Mouse (Mus musculus) midbrain, embryonic 10.5 days (tissue): ENCODE data around the gene BC048679. TPM values are rescaled to one million over a fixed set of nuclear protein-coding genes. Genes with fewer than 3 reads are reported as not detected.
"Not testable (repeated sequence)": the region's sequence is repeated elsewhere in the genome, so short reads cannot be mapped to it uniquely, and the experiment has no call there.

Source experiments
- DNase-seq: peaks from one replicate; pipeline ENCODE4 v3.0.0-alpha.2; 2017; ENCODE audit warnings: low spot score
- H3K27ac ChIP-seq: fragments of 300-500 bp; sonication (generic); replicated peaks from 2 replicates; pipeline ENCODE4 v1.5.1; 2016; ENCODE audit warnings: mild to moderate bottlenecking
- H3K27me3 ChIP-seq: fragments of 300-500 bp; sonication (generic); 2 replicates; pipeline ENCODE4 v1.6.1; 2016; ENCODE audit warnings: low read depth, mild to moderate bottlenecking; ENCODE audit not compliant: poor library complexity, severe bottlenecking
- H3K36me3 ChIP-seq: fragments of 300-500 bp; sonication (generic); 2 replicates; pipeline ENCODE4 v1.6.1; 2016; ENCODE audit warnings: mild to moderate bottlenecking, moderate library complexity
- H3K4me1 ChIP-seq: fragments of 300-500 bp; sonication (generic); 2 replicates; pipeline ENCODE4 v1.6.1; 2016
- H3K4me3 ChIP-seq: fragments of 300-500 bp; sonication (generic); 2 replicates; pipeline ENCODE4 v1.5.1; 2016; ENCODE audit warnings: mild to moderate bottlenecking, moderate library complexity
- H3K9me3 ChIP-seq: fragments of 300-500 bp; sonication (generic); replicated peaks from 2 replicates; pipeline ENCODE4 v1.6.1; 2016; ENCODE audit warnings: mild to moderate bottlenecking
- WGBS: fragments of 180-500 bp; shearing (Covaris S2); methylation state at CpG from one replicate; pipeline ENCODE4 v1.1.7; 2016; 5-methylcytosine and 5-hydroxymethylcytosine counted together
- polyA plus RNA-seq: library from polyadenylated mRNA; unstranded; fragments of >200 nt; fragmentation: Nextera tagmentation; extraction: Ambion mirVana; gene quantifications from 2 replicates; pipeline ENCODE4 v1.2.1, GENCODE M21; 2016

BC048679 gene
- polyA plus RNA-seq, 1 experiment from 2014 or later: not detected

- H3K4me1 ChIP-seq: peaks cover 8% of the 10 kb centered on the region
- H3K27ac ChIP-seq: no peak overlapping the region
- H3K4me3 ChIP-seq: no peak overlapping the region
- no peaks in the 10 kb centered on the region for H3K9me3 ChIP-seq
- 61% methylated on average over 13 of the region's 13 CpGs for WGBS
- H3K27me3 ChIP-seq: no peaks in the 10 kb centered on the region; the same call in 1 of the 2 replicates
- no peak for DNase-seq
- no peaks in the 10 kb centered on the region for H3K36me3 ChIP-seq
These were observed 17.0 kb upstream of the BC048679 start for GRCm38 (mm10) chr7:81514906-81515590.

- 87% methylated on average over 2 of the region's 2 CpGs for WGBS
- H3K27ac ChIP-seq: no peak overlapping the region
These were observed 3.0 kb upstream of the BC048679 start for GRCm38 (mm10) chr7:81501050-81501449.

GRCm38 (mm10) chr7:81497171-81497570, 910 bp downstream of the BC048679 start:
- Histone ChIP-seq H3K36me3 (no peaks in the 10 kb centered on the region), H3K4me1 (peaks cover 39% of the 10 kb centered on the region), H3K27me3 (peaks cover 47% of the 10 kb centered on the region), H3K27ac (peak overlapping the region; percentile 67), H3K9me3 (no peaks in the 10 kb centered on the region), H3K4me3 (peak overlapping the region; percentile 5)
- 15% methylated on average over 6 of the region's 6 CpGs for WGBS
- peak; percentile 59 for DNase-seq

More at GRCm38 (mm10) chr7:81501050-81501449, 3.0 kb upstream of the BC048679 start:
- H3K27me3 ChIP-seq: peaks cover 10% of the 10 kb centered on the region; the same call in 1 of the 2 replicates
- no peaks in the 10 kb centered on the region for H3K9me3 ChIP-seq
- no peaks in the 10 kb centered on the region for H3K36me3 ChIP-seq
- no peak overlapping the region for H3K4me3 ChIP-seq
- peaks cover 19% of the 10 kb centered on the region for H3K4me1 ChIP-seq
- no peak for DNase-seq

GRCm38 (mm10) chr7:81493331-81494021, 4.6 kb downstream of the BC048679 start, which contains the start of gene Ap3b2:
Gene Ap3b2 (minus strand): TSS chr7:81493925.
- peak; percentile 82 for DNase-seq
- Histone ChIP-seq H3K4me1 (peaks cover 57% of the 10 kb centered on the region), H3K27ac (peak within 1 kb of the TSS; percentile 87), H3K4me3 (peak within 1 kb of the TSS; percentile 75), H3K36me3 (no peaks in the 10 kb centered on the region), H3K27me3 (peaks cover 55% of the 10 kb centered on the region), H3K9me3 (no peaks in the 10 kb centered on the region)
- WGBS: under 1% methylated on average over 57 of the region's 57 CpGs

DNA sequence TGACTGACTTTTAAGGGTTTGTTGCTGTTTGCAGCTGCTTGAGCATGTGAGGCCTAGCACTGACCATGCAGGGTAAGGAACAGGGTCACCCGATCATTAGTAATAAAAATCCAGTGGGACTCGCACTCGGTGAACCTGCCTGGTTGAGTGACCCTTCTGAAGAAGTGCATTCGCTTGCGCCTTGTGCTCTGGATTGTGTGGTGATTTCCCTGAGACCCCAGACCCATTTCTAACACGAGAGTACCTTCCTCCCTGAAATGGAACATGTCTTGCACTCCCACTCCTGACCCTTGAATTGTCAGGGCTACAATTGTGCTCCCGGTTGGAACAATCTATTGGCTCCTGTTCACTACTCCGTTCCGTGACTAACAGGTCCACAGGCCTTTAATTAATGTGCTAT, 5.5 kb downstream of the BC048679 start:
- peaks cover 58% of the 10 kb centered on the region for H3K4me1 ChIP-seq
- H3K4me3 ChIP-seq: peak overlapping the region; percentile 75
- H3K27me3 ChIP-seq: peaks cover 55% of the 10 kb centered on the region
- H3K36me3 ChIP-seq: no peaks in the 10 kb centered on the region
- no peaks in the 10 kb centered on the region for H3K9me3 ChIP-seq
- 43% methylated on average over 9 of the region's 9 CpGs for WGBS
- peak overlapping the region; percentile 87 for H3K27ac ChIP-seq
- no peak for DNase-seq

- Histone ChIP-seq H3K4me3 (peak overlapping the region; percentile 9; the same call in 1 of the 2 replicates), H3K27me3 (peaks cover 35% of the 10 kb centered on the region), H3K9me3 (no peaks in the 10 kb centered on the region), H3K36me3 (peaks cover 3% of the 10 kb centered on the region), H3K4me1 (peaks cover 45% of the 10 kb centered on the region), H3K27ac (peak overlapping the region; percentile 52; the same call in 1 of the 2 replicates)
- peak; percentile 31 for DNase-seq
- 12% methylated on average over 9 of the region's 9 CpGs for WGBS
These were observed 8.4 kb downstream of the BC048679 start for GRCm38 (mm10) chr7:81489649-81490048.

DNA sequence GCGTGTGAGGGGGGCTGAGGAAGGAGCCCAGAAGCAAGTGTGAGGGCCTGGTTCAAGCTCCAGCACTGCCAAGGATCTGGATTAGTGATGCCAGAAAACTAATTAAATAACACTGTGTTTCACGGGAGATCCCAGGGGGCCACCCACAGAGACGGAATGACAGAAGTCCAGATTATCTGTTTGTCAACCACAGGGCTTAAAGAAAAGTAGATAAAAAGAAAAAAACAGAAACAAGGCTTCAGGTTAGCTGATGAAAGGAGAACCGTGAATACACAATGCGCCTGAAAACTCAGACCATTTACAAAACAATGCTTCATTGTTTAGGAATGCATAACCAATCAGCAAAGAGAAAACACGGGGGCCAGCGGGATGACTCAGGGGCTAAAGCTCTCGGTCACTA, 17.3 kb downstream of the BC048679 start:
- H3K27ac ChIP-seq: 0 out of 2 replicates have a peak overlapping the region, but pooled peaks have one; percentile 42
- peaks cover 17% of the 10 kb centered on the region for H3K36me3 ChIP-seq
- no peaks in the 10 kb centered on the region for H3K9me3 ChIP-seq
- peaks cover 26% of the 10 kb centered on the region for H3K4me1 ChIP-seq
- under 1% methylated on average over 8 of the region's 8 CpGs for WGBS
- H3K27me3 ChIP-seq: peaks cover 48% of the 10 kb centered on the region
- peak overlapping the region; percentile 11; the same call in 1 of the 2 replicates for H3K4me3 ChIP-seq
- DNase-seq: peak; percentile 25

DNA sequence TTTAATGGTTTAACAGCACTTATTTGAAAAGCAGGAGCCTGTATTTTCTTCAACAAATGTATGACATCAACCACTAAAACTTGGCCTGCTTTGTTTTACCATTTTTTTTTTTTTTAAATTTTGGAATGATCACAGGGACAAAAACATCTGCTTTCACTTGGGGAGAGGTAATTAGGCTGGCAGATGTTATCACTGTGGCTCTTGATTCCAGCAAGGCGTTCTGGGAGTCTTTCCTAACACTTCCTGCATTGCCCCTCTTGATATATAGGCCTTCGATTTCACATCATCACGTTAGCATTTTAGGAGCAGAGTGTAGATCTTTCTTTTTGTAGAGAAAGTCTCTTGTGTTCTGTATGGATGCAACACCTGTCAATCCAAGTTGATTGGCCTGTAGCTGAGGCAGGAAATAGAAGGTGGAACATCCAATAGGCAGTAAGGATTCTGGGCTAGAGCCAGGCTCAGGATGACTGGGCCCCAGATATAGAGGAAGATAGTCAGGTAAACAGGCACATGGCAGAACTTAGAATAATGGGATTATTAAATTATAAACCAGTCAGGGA, 18.5 kb downstream of the BC048679 start:
- 73% methylated on average over 3 of the region's 3 CpGs for WGBS
- Histone ChIP-seq H3K27me3 (peaks cover 59% of the 10 kb centered on the region), H3K4me1 (peaks cover 26% of the 10 kb centered on the region), H3K9me3 (no peaks in the 10 kb centered on the region), H3K27ac (no peak overlapping the region), H3K36me3 (peaks cover 13% of the 10 kb centered on the region), H3K4me3 (no peak overlapping the region)
- DNase-seq: no peak

DNA sequence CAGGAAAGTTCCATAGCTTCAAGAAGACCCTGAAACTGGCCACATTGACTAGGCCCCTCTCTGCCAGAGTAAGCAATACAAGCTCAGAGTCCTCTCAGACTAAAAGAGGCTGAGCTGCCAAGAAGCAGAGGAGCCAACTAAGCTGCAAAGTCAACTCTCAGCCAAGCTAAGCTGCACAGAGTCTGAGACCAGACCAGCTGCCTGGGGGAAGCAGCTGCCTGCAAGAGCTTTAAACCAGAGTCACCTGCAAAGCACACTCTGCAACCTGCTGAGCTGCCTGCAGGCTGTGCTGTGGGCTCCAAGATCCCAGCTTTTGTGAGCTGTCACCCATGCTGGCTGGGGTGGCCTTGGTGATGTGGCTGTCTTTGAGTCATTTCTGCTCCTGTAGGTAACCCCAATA, 19.8 kb downstream of the BC048679 start:
- not testable (repeated sequence) for DNase-seq, H3K4me3 ChIP-seq, H3K27ac ChIP-seq, H3K9me3 ChIP-seq, H3K36me3 ChIP-seq
- Histone ChIP-seq H3K4me1 (peaks cover 26% of the 10 kb centered on the region), H3K27me3 (peaks cover 61% of the 10 kb centered on the region)

GRCm38 (mm10) chr7:81476833-81477232, 21.2 kb downstream of the BC048679 start:
- Histone ChIP-seq H3K27me3 (peaks cover 54% of the 10 kb centered on the region), H3K9me3 (no peaks in the 10 kb centered on the region), H3K4me1 (peaks cover 23% of the 10 kb centered on the region), H3K27ac (0 out of 2 replicates have a peak overlapping the region, but pooled peaks have one; percentile 6), H3K36me3 (no peaks in the 10 kb centered on the region), H3K4me3 (peak overlapping the region; percentile 39)
- DNase-seq: peak; percentile 28
- WGBS: 4% methylated on average over 24 of the region's 24 CpGs

DNA sequence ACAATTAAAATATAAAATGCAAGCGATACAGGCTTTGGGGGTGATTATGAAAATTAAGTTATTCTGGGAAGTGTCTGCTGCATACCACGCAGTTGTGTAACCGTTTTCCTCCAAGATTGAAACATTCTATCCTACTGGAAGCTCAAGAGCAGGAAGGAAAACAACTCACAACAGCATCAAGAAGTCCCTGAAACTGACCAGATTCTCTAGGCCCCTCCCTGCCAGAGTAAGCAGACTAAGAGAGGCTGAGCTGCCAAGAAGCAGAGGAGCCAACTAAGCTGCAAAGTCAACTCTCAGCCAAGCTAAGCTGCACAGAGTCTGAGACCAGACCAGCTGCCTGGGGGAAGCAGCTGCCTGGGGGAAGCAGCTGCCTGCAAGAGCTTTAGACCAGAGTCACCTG, 22.9 kb downstream of the BC048679 start:
- H3K9me3 ChIP-seq: no peaks in the 10 kb centered on the region
- no peak overlapping the region for H3K4me3 ChIP-seq
- 76% methylated on average over 3 of the region's 3 CpGs for WGBS
- no peak for DNase-seq
- no peaks in the 10 kb centered on the region for H3K36me3 ChIP-seq
- peaks cover 11% of the 10 kb centered on the region for H3K4me1 ChIP-seq
- H3K27me3 ChIP-seq: peaks cover 54% of the 10 kb centered on the region
- no peak overlapping the region for H3K27ac ChIP-seq

GRCm38 (mm10) chr7:81464906-81465450, 33.1 kb downstream of the BC048679 start:
- Histone ChIP-seq H3K4me3 (no peak overlapping the region), H3K4me1 (no peaks in the 10 kb centered on the region), H3K9me3 (no peaks in the 10 kb centered on the region), H3K27ac (no peak overlapping the region), H3K27me3 (peaks cover 26% of the 10 kb centered on the region), H3K36me3 (no peaks in the 10 kb centered on the region)
- 79% methylated on average over 9 of the region's 9 CpGs for WGBS
- peak; percentile 7 for DNase-seq
